Comparison of ENCODE assay signal across 13 mouse cellular contexts in the genomic region with DNA sequence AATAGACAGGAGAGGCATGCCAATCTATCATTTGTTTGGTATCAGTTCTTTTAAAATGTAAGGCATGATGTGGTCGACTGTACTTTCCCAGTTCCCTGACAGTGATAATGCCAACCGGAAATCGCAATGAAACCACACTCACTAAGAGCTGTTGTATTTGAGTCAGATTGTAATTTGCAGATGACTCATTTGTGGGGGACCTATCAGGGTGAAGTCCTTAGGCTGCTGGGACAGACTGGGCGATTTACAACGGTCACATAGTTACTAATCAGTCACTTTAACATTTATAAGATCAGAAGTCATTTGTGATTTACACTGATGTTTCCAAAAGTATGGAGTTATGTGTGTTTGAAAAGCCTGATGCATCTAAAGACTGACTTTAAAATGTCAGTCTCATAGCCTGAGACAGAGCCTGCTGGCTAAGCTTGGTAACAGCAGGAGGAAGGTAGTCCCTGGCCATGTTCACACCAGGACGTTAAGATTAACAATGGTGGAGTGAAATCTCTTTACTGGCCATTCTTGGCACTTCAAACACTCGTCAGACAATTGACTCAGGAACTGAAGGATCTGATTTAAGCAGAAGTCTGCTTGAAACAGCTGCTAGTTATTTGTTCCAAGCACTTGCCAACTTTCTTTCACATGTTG.
DNase-seq lines count a peak whose midpoint lies in the region; ATAC-seq and TF ChIP-seq lines count a peak whose summit lies in the region.
"Had no signal": no experiment of that assay in that cellular context is flagged by ENCODE, and none has a peak within 500 bp of the region (broad histone marks: within the 10 kb centered on the region; RNA-seq: fewer than 3 reads in every experiment).

No protein-coding gene starts in this region.

- TF ChIP-seq POLR2A in heart, adult 2 months (IDR thresholded peaks at IDR 0.05; ENCODE audit: insufficient read depth, low read depth, low read length) = no peak

- no peak overlapping the region for H3K4me2 ChIP-seq in midbrain, embryonic 14.5 days (ENCODE audit: low read length)
- no peak overlapping the region for H3K4me2 ChIP-seq in midbrain, embryonic 13.5 days (replicated peaks)
- H3K4me2 ChIP-seq in stomach, postnatal 0 days (replicated peaks; ENCODE audit: low read depth) = no peak overlapping the region
- H3K4me2 ChIP-seq: embryonic facial prominence, embryonic 13.5 days had no signal

- intact Hi-C loops in heart, adult 2 months (cut with DNase I) = loop anchor here (5.0 kb wide), 1 partner anchor 97 kb away; no protein-coding TSS in a partner anchor

- H3K36me3 ChIP-seq in heart, adult 2 months (ENCODE audit: control insufficient read depth, insufficient read depth, low read length) = peaks cover 55% of the 10 kb centered on the region
- no peaks in the 10 kb centered on the region for H3K36me3 ChIP-seq in midbrain, embryonic 14.5 days (ENCODE audit: control insufficient read depth, insufficient read depth, low read length)
- H3K36me3 ChIP-seq in midbrain, embryonic 13.5 days = no peaks in the 10 kb centered on the region
- no peaks in the 10 kb centered on the region for H3K36me3 ChIP-seq in stomach, postnatal 0 days (ENCODE audit: control insufficient read depth, insufficient read depth, low read length)
- H3K36me3 ChIP-seq: embryonic facial prominence, embryonic 13.5 days; hindbrain, embryonic 10.5 days had no signal

- H3K4me3 ChIP-seq in heart, adult 2 months = no peak overlapping the region
- H3K4me3 ChIP-seq in midbrain, embryonic 14.5 days (replicated peaks; ENCODE audit: low read depth, low read length) = no peak overlapping the region
- H3K4me3 ChIP-seq in midbrain, embryonic 13.5 days (replicated peaks) = no peak overlapping the region
- H3K4me3 ChIP-seq in stomach, postnatal 0 days (ENCODE audit: low read depth, low read length) = no peak overlapping the region
- H3K4me3 ChIP-seq: embryonic facial prominence, embryonic 13.5 days; hindbrain, embryonic 10.5 days had no signal

- peak; percentile 52 for TF ChIP-seq CTCF in heart, adult 2 months (IDR thresholded peaks at IDR 0.05)
- peak; percentile 33; the same call in 1 of the 2 replicates for TF ChIP-seq CTCF in stomach, postnatal 0 days (IDR thresholded peaks at IDR 0.05; ENCODE audit: low read depth)

- no peak for DNase-seq in heart, adult 2 months
- no peak for DNase-seq in heart, adult 8-10 months (ENCODE audit: low spot score)
- DNase-seq in midbrain, embryonic 14.5 days = peak; percentile 2
- no peak for DNase-seq in stomach, postnatal 0 days (ENCODE audit: low spot score)
- no peak for DNase-seq in cerebellum, postnatal 25 days
- DNase-seq: gastrocnemius, postnatal 10 days; kidney, postnatal 14 days; right cerebral cortex, postnatal 14 days had no signal

- no peaks in the 10 kb centered on the region for H3K27me3 ChIP-seq in heart, adult 2 months (ENCODE audit: control insufficient read depth, insufficient read depth, low read length)
- H3K27me3 ChIP-seq in midbrain, embryonic 14.5 days (ENCODE audit: control insufficient read depth, insufficient read depth, low read length) = no peaks in the 10 kb centered on the region
- no peaks in the 10 kb centered on the region for H3K27me3 ChIP-seq in midbrain, embryonic 13.5 days
- no peaks in the 10 kb centered on the region for H3K27me3 ChIP-seq in stomach, postnatal 0 days (ENCODE audit: control insufficient read depth, insufficient read depth, low read length)
- H3K27me3 ChIP-seq: embryonic facial prominence, embryonic 13.5 days had no signal

- no peaks in the 10 kb centered on the region for H3K79me2 ChIP-seq in heart, adult 2 months (replicated peaks; ENCODE audit: control insufficient read depth, insufficient read depth, low read length)

- no peak overlapping the region; the same call in 1 of the 2 replicates for H3K27ac ChIP-seq in heart, adult 2 months
- H3K27ac ChIP-seq in midbrain, embryonic 14.5 days (replicated peaks; ENCODE audit: low read depth, low read length) = no peak overlapping the region
- no peak overlapping the region for H3K27ac ChIP-seq in midbrain, embryonic 13.5 days
- no peak overlapping the region for H3K27ac ChIP-seq in stomach, postnatal 0 days (replicated peaks)
- H3K27ac ChIP-seq: embryonic facial prominence, embryonic 13.5 days; hindbrain, embryonic 10.5 days had no signal

- 30% methylated on average over 7 of the region's 7 CpGs for WGBS in heart, adult 2 months
- 45% methylated on average over 7 of the region's 7 CpGs for WGBS in midbrain, embryonic 14.5 days
- WGBS in midbrain, embryonic 13.5 days = 44% methylated on average over 7 of the region's 7 CpGs
- WGBS in stomach, postnatal 0 days = 39% methylated on average over 7 of the region's 7 CpGs

- TF ChIP-seq EP300 in heart, adult 2 months (IDR thresholded peaks at IDR 0.05; ENCODE audit: insufficient read depth, low read depth, low read length) = no peak
- no peak for TF ChIP-seq EP300 in stomach, postnatal 0 days (optimal IDR thresholded peaks at IDR 0.05)

- no peaks in the 10 kb centered on the region for H3K9me3 ChIP-seq in midbrain, embryonic 14.5 days (ENCODE audit: control insufficient read depth, low read length)
- H3K9me3 ChIP-seq in midbrain, embryonic 13.5 days = no peaks in the 10 kb centered on the region
- H3K9me3 ChIP-seq in stomach, postnatal 0 days (ENCODE audit: control insufficient read depth, low read length) = no peaks in the 10 kb centered on the region
- H3K9me3 ChIP-seq: embryonic facial prominence, embryonic 13.5 days; hindbrain, embryonic 10.5 days had no signal

- peaks cover 18% of the 10 kb centered on the region for H3K4me1 ChIP-seq in heart, adult 2 months (ENCODE audit: control insufficient read depth, insufficient read depth, low read length)
- H3K4me1 ChIP-seq in midbrain, embryonic 14.5 days (ENCODE audit: control insufficient read depth, insufficient read depth, low read length) = no peaks in the 10 kb centered on the region
- no peaks in the 10 kb centered on the region for H3K4me1 ChIP-seq in midbrain, embryonic 13.5 days (replicated peaks)
- H3K4me1 ChIP-seq in stomach, postnatal 0 days (replicated peaks; ENCODE audit: control insufficient read depth, insufficient read depth) = no peaks in the 10 kb centered on the region
- H3K4me1 ChIP-seq: hindbrain, embryonic 10.5 days had no signal

- no peak overlapping the region for H3K9ac ChIP-seq in heart, adult 2 months (ENCODE audit: low read depth, low read length)
- H3K9ac ChIP-seq in midbrain, embryonic 14.5 days (replicated peaks; ENCODE audit: low read length) = no peak overlapping the region
- H3K9ac ChIP-seq in midbrain, embryonic 13.5 days (replicated peaks) = no peak overlapping the region
- H3K9ac ChIP-seq in stomach, postnatal 0 days (ENCODE audit: low read length) = no peak overlapping the region
- H3K9ac ChIP-seq: embryonic facial prominence, embryonic 13.5 days had no signal

- ATAC-seq in midbrain, embryonic 14.5 days (ENCODE audit: low FRiP score, low TSS enrichment) = no peak
- ATAC-seq in midbrain, embryonic 13.5 days = no peak
- peak; percentile 30; the same call in 1 of the 2 replicates for ATAC-seq in granulocyte monocyte progenitor cell, adult 5-6 weeks (replicated peaks; ENCODE audit: poor library complexity, severe bottlenecking)
- ATAC-seq in stomach, postnatal 0 days (ENCODE audit: low FRiP score, low TSS enrichment) = peak; percentile 66
- ATAC-seq in erythroid progenitor cell, adult 5-6 weeks (replicated peaks; ENCODE audit: low FRiP score, poor library complexity, severe bottlenecking) = no peak

Comparison
In these comparisons a context has a peak if more than half of its experiments do, and no peak if none do; other contexts are left out.
1. ATAC-seq: peak in granulocyte monocyte progenitor cell, adult 5-6 weeks (single experiment) and stomach, postnatal 0 days (single experiment); none in midbrain, embryonic 14.5 days (single experiment), midbrain, embryonic 13.5 days (single experiment) and erythroid progenitor cell, adult 5-6 weeks (single experiment).